Mouse (Mus musculus): Measurements from ENCODE around the gene Strn. TPM values are rescaled to one million over a fixed set of nuclear protein-coding genes. Genes with fewer than 3 reads are reported as not detected.
A peak's percentile ranks its signal among the peaks of the same experiment; 100 is the strongest.
"Not testable (repeated sequence)": the region's sequence is repeated elsewhere in the genome, so short reads cannot be mapped to it uniquely, and the experiment has no call there.

Gene Strn
- total RNA-seq, 2 experiments from 2014 or later, result 55.0 to 58.0 TPM

GRCm38 (mm10) chr17:78719086-78719485, 17.9 kb downstream of the Strn start:
- no peak for DNase-seq (ENCODE audit: low spot score in 2 of 2)

DNA sequence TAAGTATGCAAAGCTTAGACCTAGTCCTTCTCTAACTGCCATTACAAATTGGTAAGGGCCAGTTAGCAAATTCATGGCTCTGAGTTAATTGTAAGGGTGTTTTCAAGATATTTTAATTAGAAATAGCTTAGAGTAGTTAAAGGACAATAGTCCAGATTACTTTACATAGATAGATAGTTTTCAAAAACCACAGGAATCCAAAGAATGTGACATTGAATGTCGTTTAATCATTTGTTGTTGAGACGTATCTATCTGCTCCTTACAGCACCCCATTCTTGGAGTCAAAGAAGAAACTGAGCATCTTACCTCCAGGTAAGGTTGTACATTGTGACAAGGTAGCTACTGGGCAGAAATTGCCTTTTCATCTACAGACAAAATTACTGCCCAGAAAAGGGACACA, 26.7 kb downstream of the Strn start:
- no peak for DNase-seq (ENCODE audit: low spot score in 2 of 2)

GRCm38 (mm10) chr17:78708422-78708821, 28.6 kb downstream of the Strn start:
- no peak for DNase-seq (ENCODE audit: low spot score in 2 of 2)

DNA sequence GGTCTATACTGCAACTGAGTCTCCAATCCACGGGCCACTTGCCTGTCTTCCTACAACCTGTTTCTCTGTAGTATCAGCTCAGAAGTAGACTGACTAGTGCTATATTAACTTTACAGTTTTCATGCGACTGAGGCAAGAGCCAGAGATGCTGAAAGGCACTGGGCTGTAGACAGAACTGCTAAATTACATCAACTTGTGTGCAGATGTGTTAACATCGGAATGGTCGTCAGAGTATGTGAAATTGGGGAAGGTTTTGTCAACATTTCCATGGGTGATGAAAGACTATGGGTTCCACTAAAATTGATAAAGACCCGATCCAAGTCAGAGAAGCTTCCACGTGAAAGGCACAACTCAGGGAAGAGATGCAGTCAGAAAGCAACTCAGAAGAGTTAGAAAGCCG, 34.0 kb downstream of the Strn start:
- no peak for DNase-seq (ENCODE audit: low spot score in 2 of 2)

DNA sequence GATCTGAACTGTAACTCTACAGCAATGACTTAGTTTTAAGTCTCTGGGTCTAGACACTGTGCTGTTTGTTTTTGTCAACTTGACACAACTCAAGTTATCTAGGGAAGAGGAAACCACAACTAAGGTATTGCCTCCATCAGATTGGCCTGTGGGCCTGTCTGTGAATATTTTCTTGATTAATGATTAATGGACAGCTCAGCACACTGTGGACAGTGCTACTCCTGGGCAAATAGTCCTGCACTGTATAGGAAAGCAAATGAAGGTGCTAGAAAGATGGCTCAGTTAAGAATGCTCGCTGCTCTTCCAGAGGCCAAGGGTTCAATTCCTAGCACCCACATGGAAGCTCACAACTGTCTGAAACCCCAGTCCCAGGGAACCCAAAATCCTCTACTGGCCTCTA, 38.0 kb downstream of the Strn start:
- DNase-seq (ENCODE audit: low spot score in 2 of 2), result no peak

DNA sequence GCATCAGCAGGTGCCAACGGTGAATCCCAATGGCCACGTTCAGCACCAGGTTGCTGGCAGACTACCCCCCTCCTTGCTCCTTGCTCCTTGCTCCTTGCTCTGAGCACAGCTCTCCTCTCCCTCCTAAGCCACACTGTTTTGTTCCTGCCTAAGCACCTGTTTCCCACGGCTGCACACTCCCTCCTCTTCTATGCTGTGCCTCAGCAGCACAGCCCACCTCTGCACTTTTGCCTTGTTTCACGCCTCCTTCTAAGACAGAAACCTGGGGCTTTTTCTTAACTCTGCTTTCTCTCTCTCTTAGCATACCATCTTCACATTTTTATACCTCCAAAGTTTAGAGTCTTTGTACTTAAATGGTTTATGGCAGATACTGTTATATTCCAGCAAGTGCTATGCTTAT, 39.5 kb downstream of the Strn start:
- DNase-seq (ENCODE audit: low spot score in 2 of 2), result no peak

- DNase-seq (ENCODE audit: low spot score in 2 of 2), result no peak
Observed at GRCm38 (mm10) chr17:78696922-78697321, 40.1 kb downstream of the Strn start.

DNA sequence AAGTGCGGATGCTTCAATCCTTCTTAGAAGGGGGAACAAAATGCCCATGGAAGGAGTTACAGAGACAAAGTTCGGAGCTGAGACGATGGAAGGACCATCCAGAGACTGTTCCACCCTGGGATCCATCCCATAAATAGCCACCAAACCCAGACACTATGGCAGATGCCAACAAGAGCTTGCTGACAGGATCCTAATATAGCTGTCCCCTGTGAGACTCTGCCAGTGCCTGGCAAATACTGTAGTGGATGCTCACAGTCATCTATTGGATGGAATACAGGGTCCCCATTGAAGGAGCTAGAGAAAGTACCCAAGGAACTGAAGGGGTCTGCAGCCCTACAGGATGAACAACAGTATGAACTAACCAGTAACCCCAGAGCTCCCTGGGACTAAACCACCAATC, 47.8 kb downstream of the Strn start:
- not testable (repeated sequence) for DNase-seq (ENCODE audit: low spot score in 2 of 2)

DNA sequence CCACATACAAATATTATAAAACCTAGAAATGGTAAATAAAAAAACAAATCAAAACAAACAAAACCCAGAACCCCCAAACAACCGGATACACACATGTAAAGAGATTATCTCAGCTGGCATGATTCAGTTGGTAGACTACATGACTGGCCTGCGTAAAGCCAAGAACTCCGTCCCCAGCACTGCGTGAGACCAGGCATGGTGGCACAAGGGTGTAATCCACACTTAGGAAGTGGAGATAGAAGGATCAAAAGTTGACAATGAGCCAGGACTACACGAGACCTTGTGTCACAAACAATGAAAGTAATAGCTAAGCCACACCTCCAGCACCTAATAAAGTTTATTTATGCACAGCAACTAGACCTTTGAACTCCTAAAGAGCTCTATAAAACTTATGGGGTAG, 49.0 kb downstream of the Strn start:
- no peak for DNase-seq (ENCODE audit: low spot score in 2 of 2)

DNA sequence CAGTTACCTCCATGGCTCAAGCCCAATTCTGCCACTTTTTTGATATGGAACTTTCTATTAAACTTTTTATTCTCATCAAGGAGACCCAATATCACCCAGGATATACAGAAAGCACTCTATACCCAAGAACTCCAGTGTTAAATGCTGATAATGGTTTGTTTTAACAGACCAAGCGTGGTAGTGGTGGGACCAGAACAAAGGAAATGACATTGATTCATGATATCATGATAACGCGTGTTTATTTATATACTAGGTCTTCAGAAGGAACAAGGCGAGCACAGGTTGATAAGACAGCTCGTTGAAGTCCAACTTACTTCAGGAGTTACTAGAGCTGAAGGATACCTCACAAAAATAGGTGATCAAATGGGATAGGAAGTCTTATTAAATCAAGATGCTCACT, 52.0 kb downstream of the Strn start:
- DNase-seq (ENCODE audit: low spot score in 2 of 2), result no peak

DNA sequence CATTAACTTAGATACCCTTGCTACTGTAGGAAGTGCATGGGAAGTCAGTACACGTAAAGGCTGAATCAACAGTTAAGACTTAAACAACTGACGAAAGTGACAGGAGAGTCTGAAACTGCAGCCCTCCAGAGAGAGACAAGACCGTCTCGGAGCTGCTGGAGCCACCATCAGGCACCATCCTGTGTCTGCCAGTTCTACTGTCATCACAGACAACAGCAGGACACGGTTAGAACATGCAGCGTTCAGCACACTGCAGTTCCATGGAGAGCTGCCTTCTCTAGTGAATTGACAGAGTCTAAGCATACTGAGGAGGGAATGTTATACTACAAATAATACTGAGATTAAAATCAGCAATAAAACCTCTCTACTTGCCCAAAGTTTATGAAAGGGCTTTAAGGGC, 54.6 kb downstream of the Strn start:
- DNase-seq (ENCODE audit: low spot score in 2 of 2), result peak in 1 of 2 experiments; percentile 43

DNA sequence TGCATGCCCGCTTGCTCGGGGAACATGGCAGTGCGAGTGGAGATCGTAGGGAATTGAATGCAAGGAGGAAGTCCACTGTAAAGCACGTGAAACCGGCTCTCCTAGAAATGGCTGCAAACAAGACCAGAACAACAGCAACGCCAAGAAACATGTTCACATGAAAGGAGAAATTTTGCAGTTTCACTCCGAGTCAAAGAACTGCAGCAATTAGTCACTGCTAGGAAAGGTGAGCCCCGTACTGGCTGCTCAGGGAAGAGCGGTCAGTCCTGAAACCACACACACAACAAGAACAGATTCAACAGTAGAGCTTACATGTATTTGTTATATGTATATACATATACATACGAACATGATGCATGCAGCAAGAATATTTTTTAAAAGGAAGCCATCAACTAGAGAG, 57.5 kb downstream of the Strn start:
- DNase-seq (ENCODE audit: low spot score in 2 of 2), result no peak

GRCm38 (mm10) chr17:78676813-78677212, 60.2 kb downstream of the Strn start:
- DNase-seq (ENCODE audit: low spot score in 2 of 2), result peak; percentile 22 to 76

DNA sequence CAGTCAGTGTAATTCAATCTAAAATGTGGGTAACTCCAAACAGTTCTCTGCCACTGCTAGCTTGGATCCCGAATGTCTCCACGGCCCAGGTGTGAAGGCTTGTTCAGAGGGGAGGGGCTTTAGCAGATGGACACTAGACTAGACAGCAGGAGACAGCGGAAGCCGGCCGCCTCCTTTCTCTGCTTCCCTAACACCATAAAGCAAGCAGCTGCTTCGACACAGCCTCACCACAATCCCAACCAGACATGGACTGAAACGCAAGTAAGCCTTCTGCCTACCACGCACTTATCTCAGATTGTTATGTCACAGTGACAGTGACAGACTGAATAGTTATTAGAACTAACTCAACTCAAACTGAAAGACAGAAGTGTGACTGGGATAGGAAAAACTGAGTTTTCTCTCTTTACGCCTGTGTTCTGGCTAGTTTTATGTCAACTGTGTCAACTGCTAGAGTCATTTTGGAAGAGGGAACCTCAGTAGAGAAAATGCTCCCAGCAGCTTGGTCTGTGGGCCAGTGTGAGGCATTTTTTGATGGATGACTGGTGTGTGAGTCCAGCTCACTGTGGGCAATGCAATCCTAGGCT, 71.9 kb downstream of the Strn start:
- peak in 1 of 2 experiments; percentile 46 for DNase-seq (ENCODE audit: low spot score in 2 of 2)

DNA sequence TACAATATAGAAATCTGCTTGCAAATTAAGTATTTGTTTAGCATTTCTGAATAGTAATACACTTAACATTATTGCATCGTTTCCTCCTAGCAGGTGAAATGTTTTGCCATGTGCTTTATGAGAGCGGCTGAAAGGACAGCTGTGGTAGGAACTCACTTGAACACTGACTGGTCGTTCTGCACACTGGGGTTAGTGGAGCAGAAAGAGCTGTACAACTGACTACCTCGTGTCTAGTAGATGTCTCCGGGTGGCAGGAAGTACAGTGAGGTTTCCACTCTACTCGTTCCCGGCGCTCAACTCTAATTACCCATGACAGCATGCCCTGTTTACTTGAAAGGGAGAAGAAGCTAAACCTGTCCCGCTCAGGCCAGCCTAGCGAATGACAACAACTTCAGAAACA, 82.2 kb downstream of the Strn start:
- no peak for DNase-seq (ENCODE audit: low spot score in 2 of 2)

DNA sequence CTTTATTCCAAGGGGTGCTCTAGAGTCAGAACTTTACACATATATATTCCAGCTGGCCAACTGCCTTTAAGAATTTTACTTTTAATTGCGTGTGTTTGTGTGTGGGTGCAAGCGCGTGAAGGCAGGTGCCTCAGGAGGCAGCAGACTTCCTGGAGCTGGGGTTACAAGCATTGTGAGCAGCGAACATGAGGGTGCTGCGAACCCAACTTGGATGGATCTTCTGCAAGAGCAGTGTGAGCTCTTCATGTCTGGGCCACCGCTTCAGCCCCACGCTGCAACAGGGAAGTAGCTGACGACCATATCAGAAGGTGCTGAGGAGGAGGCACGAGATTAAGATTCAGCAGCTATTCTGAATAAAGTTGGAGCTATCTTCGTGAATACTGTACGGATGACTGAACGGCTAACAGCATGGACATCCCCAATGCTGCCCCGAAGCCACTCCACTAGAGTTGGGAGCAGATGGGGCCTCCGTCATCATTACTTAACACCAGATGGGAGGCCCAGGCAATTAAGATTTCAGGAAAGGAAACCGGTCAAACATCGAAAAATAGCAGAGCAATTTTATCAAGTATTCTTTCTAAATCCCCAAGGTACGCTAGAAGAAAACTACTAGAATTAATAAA, 93.0 kb downstream of the Strn start:
- peak in 1 of 2 experiments; percentile 16 for DNase-seq (ENCODE audit: low spot score in 2 of 2)

DNA sequence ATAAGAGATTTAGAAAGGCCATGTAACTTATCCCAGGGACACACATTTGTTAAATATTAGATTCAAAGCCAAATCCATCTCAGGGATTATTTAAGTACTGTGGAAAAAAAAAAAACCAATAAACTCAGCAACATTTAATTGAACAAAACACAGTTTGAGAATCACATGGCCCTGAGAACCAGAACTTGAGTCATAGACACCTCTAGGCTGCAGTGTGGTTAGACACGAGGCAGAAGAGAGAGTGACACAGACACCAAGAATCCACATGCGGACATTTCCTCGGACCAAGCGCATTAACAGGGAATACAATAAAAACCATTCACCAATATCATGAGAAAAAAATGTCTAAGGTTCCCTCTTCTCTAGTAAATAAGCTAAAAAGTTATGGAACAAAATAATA, 94.7 kb downstream of the Strn start:
- DNase-seq (ENCODE audit: low spot score in 2 of 2), result no peak

- no peak for DNase-seq (ENCODE audit: low spot score in 2 of 2)
Observed at GRCm38 (mm10) chr17:78640387-78640786, 96.6 kb downstream of the Strn start.

DNA sequence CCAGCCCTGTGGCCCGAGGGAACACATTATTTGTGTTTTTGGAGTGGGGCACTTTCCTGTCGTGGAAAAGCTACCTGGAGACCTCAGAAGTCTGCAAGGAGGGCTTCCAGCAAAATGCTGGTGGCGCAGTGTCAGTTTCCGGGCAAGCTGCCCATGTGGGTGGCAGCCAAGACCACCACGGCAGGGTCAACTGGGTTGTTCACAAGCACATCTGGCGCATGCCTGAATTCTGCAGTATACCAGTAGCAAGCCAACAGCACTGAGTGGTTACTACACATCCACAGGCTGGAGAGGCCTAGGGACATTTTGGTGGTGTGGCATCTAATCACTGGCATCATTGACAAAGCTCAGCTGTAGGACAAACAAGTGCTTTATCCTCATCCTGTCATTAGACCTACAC, 97.9 kb downstream of the Strn start:
- no peak for DNase-seq (ENCODE audit: low spot score in 2 of 2)

GRCm38 (mm10) chr17:78637140-78637539, 99.9 kb downstream of the Strn start:
- DNase-seq (ENCODE audit: low spot score in 2 of 2), result no peak

DNA sequence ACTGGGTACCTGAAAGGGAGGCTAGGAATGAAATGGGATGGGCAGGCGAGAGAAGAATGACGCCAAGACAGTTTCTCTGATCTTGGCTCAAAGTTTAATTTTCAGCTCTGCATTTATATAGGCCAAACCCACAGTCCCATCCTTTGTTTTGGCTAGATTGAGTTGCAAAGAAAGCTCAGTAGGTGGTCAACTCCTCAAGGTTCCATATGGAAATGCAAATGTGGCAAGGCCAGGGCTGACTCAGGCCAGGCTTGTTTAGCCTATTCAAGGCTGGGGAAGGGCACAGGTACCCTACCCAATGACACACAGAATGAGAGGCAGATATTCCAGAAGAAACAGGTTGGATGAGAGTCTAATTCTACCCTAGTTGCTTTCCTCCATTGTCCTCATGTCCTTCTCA, 101.4 kb downstream of the Strn start:
- no peak for DNase-seq (ENCODE audit: low spot score in 2 of 2)

DNA sequence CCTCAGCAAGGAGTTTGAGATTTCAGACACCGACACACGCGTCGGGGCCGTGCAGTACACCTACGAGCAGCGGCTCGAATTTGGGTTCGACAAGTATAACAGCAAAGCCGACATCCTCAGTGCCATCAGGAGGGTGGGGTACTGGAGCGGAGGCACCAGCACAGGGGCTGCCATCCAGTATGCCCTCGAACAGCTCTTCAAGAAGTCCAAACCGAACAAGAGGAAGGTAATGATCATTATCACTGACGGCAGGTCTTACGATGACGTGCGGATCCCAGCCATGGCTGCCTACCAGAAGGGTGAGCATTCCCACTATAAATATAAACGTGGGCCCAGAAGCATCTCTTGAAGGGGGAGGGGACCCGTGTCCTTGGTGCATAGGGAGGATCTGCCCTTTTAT, 112.1 kb downstream of the Strn start:
- DNase-seq (ENCODE audit: low spot score in 2 of 2), result no peak

DNA sequence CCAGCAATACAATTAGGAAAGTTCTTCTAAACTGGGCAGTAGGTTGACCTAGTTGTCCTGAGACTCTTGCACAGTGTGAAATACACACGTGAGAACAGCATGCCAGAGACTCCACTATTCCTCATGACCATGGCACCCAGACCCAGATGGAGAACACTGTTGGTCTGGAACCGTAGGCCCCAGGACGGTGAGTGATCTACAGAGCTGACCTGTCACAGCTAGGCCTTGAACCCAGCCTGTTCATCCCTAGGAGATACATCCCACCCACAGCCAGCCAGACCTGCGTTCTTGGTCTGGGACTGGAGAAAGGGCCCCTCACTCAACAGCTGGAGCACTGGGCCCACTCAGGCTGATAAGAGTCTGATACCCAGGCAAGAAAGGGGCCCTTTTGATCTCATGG, 115.1 kb downstream of the Strn start:
- no peak for DNase-seq (ENCODE audit: low spot score in 2 of 2)
